Mouse (Mus musculus) erythroid progenitor cell, adult 5-6 weeks (primary cell): ENCODE results near the gene Rab11a. TPM values are rescaled to one million over a fixed set of nuclear protein-coding genes. Genes with fewer than 3 reads are reported as not detected.
A peak's percentile ranks its signal among the peaks of the same experiment; 100 is the strongest.

ENCODE experiments used
- ATAC-seq: replicated peaks from 2 replicates; pipeline ENCODE4 v1.8.0; 2016; ENCODE audit warnings: moderate number of reproducible peaks, mild to moderate bottlenecking, moderate TSS enrichment, inconsistent platforms; ENCODE audit not compliant: poor library complexity, low FRiP score, severe bottlenecking
- total RNA-seq, 2 experiments: library from RNA; stranded (forward) in 1 of 2; stranded (reverse) in 1 of 2; fragments of 150-400 nt in 1 of 2; fragments of 186-747, 209-891 nt in 1 of 2; gene quantifications; 2 replicates each; pipeline versions ENCODE4 v1.2.3 to v1.2.4; 2015 to 2017; ENCODE audit warnings: low replicate concordance in 2 of 2

The Rab11a gene
- total RNA-seq, 2 experiments from 2014 or later: 68.2 to 143 TPM

- ATAC-seq: no peak
These were observed 39.9 kb downstream of the Rab11a start for GRCm38 (mm10) chr9:64697677-64698076.

GRCm38 (mm10) chr9:64697006-64697405, 40.6 kb downstream of the Rab11a start:
- no peak for ATAC-seq

DNA sequence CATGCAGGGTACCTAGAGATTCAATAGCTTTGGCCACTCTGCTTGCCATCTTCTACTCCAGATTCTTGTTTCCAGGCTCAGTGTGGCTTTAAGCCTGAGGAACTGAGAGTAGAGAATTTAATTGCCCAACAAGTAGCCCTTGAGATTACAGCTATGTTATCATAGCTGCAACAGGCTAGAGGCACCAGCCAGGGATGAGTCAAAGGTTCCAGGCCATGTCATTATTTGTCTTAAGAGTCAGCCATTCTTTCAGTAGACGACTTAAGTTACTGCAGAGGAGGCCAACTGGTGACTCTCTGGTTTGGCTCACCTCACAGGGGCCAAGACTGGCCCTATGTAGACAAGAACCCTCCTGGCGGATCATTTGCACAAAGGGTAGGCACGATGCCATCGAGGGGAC, 41.2 kb downstream of the Rab11a start:
- ATAC-seq: no peak

- ATAC-seq: no peak
These were observed 42.3 kb downstream of the Rab11a start for GRCm38 (mm10) chr9:64695266-64695665.

DNA sequence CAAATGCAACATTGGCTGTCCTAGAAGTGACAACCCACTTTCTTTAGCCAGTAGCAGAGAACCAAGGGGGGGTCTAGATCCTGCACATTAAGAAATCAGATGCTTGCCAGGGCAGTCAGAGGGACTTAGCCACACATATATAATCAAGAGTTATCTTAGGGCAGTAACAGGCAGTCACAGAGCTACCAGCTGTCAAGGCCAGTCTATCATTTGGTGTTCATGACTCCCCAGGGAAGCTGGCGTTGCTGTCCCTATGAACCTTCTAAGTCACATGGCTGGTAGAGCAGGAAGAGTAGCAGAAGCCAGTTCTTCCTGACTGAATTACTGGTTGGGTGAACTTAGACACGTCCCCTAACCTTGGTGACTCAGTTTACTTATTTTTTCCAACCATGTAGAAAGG, 44.5 kb downstream of the Rab11a start:
- no peak for ATAC-seq

- ATAC-seq: peak; percentile 37; the same call in 1 of the 2 replicates
These were observed 46.4 kb downstream of the Rab11a start for GRCm38 (mm10) chr9:64691176-64691575.

- no peak for ATAC-seq
These were observed 46.8 kb downstream of the Rab11a start for GRCm38 (mm10) chr9:64690771-64691170.

DNA sequence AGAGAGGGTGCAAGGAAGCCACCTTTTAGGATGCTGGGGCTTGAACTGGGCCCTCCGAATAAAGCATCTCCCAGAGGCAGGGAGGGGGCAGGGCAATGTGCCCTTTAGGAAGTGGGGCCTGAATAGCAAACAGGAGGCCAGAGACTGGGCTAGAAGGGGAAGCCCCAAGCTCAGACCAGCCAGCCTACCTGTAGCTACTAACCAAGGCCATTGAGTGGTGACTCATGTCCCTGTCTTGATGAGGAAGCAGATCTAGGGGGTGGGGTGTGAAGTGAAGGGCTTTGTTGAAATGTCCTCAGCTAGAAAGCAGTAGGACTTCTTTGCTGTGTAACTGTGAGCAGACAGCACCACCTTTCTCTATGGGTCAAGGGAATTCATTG, 49.6 kb downstream of the Rab11a start:
- ATAC-seq: no peak

DNA sequence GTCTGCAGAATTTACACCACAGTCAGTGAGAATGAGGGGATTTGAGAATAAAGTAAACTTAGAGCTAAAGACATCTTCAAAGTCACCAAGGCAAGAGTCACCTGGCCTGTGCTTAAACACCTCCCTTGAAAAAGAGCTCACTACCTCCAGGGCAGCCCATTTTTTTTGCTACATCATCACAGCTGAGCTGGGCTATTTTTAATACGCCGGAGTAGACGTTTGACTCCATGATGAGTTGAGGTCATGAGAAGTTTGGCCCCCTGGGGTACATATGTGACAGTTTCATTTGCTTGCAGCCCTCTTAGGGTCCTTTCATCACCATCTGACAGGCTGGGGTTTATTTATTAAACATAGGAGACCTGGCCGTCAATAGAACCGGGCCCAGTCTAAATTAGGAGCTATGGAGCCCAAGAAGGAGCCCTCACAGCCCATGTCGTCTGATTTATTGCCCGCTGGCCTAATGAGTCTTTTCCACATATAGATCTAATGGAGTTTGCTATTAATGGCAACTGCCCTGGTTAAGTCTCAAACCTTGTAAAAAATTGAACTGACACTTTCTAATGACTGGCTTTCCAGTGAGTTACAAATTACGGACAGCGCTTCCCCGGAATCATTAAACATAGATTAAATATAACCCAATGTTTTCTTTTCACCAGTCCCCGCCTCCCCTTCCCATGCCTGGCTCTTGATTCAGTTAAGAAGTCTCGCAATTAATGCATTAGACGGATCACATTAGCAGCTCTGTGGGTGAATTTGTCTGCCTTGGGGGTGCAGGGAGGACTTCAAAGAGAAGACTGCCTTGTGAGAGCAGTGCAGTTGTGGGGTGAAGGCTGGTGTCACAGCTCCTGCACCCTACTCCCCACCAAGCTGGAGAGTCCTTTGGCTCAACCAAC, 50.2 kb downstream of the Rab11a start:
- ATAC-seq: no peak

GRCm38 (mm10) chr9:64671341-64672319, 65.9 kb downstream of the Rab11a start:
- peak; percentile 69 for ATAC-seq

GRCm38 (mm10) chr9:64668001-64668400, 69.6 kb downstream of the Rab11a start:
- ATAC-seq: no peak

- ATAC-seq: no peak
These were observed 70.0 kb downstream of the Rab11a start for GRCm38 (mm10) chr9:64667513-64667912.

DNA sequence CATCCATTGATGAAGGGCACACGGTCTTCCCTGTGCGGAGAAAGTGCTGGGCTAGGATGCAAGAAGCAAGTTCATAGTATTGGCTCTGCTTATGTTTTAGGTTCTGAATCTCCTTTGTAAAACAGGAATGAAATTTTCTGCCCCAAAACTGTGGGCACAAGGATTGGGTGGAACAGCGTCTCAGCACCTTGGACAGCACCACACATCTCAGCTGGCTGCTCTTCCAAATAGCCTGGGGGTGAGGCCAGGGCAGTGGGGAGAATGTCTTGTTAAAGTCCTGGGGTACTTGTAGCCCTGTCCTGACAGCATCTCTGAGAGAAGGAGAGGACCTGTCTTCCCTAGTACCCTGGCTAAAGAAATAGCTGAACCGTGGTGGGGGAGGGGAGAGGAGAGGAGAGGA, 71.0 kb downstream of the Rab11a start:
- ATAC-seq: no peak

Other genes starting within 250 kb of the Rab11a start
- gene Dennd4a, start 73.6 kb upstream of the Rab11a start, total RNA-seq (2015; ENCODE audit: low replicate concordance): 516 and 530 TPM in 2 replicates
- gene Dennd4a, start 73.6 kb upstream of the Rab11a start, total RNA-seq (2017; ENCODE audit: low replicate concordance): 444 and 512 TPM in 2 replicates
- not detected in 2 replicates for gene Slc24a1, start 213.8 kb upstream of the Rab11a start, total RNA-seq (2015; ENCODE audit: low replicate concordance)
- gene Slc24a1, start 213.8 kb upstream of the Rab11a start, total RNA-seq (2017; ENCODE audit: low replicate concordance): 0.51 TPM in 1 of 2 replicates, not detected in the other
- 10.5 and 22.7 TPM in 2 replicates for gene Ints14, start 223.1 kb upstream of the Rab11a start, total RNA-seq (2015; ENCODE audit: low replicate concordance)
- 8.8 and 11.7 TPM in 2 replicates for gene Ints14, start 223.1 kb upstream of the Rab11a start, total RNA-seq (2017; ENCODE audit: low replicate concordance)